Mouse (Mus musculus) thymus, adult 2 months (tissue): ENCODE data around the gene Dap3. TPM values are rescaled to one million over a fixed set of nuclear protein-coding genes. Genes with fewer than 3 reads are reported as not detected.

ENCODE experiments used
- DNase-seq: peaks from one replicate; pipeline ENCODE4 v3.0.0; 2021
- H3K27ac ChIP-seq: fragments of 200-500 bp; 2 replicates; pipeline ENCODE4 v1.5.1; 2012; ENCODE audit warnings: low read length, control low read depth; ENCODE audit not compliant: control insufficient read depth, insufficient read depth
- H3K27me3 ChIP-seq: fragments of 200-500 bp; 2 replicates; pipeline ENCODE4 v1.6.1; 2012; ENCODE audit warnings: mild to moderate bottlenecking, low read length, moderate library complexity, mixed read lengths; ENCODE audit not compliant: control insufficient read depth, insufficient read depth
- H3K36me3 ChIP-seq: fragments of 200-500 bp; 2 replicates; pipeline ENCODE4 v1.6.1; 2012; ENCODE audit warnings: mild to moderate bottlenecking, low read length, moderate library complexity; ENCODE audit not compliant: control insufficient read depth, insufficient read depth
- H3K4me1 ChIP-seq: fragments of 200-500 bp; replicated peaks from 2 replicates; pipeline ENCODE4 v1.6.1; 2012; ENCODE audit warnings: low read length; ENCODE audit not compliant: control insufficient read depth, insufficient read depth
- H3K4me3 ChIP-seq: fragments of 200-500 bp; 2 replicates; pipeline ENCODE4 v1.5.1; 2012; ENCODE audit warnings: mild to moderate bottlenecking, low read length, control low read depth, moderate library complexity; ENCODE audit not compliant: control insufficient read depth, insufficient read depth
- CTCF ChIP-seq: fragments of 200-500 bp; IDR thresholded peaks from 2 replicates; pipeline ENCODE4 v1.5.1; 2012; ENCODE audit warnings: mild to moderate bottlenecking, control low read depth, low read length, moderate library complexity, borderline replicate concordance; ENCODE audit not compliant: control insufficient read depth, poor library complexity, insufficient read depth; ENCODE audit errors: extremely low read depth
- POLR2A ChIP-seq: fragments of 200-500 bp; IDR thresholded peaks from 2 replicates; pipeline ENCODE4 v1.6.1; 2012; ENCODE audit warnings: mild to moderate bottlenecking, low read length, control low read depth, moderate library complexity; ENCODE audit not compliant: control insufficient read depth, poor library complexity, insufficient read depth; ENCODE audit errors: extremely low read depth
- WGBS: fragments of 180-500 bp; shearing (Covaris S2); methylation state at CpG from one replicate; pipeline ENCODE4 v1.1.7; 2018; 5-methylcytosine and 5-hydroxymethylcytosine counted together
- polyA plus RNA-seq: library from polyadenylated mRNA; depleted of rRNA; stranded (reverse); fragments of >200 nt; gene quantifications from 2 replicates; pipeline ENCODE4 v1.2.3, GENCODE M21; 2012

Dap3 gene
- polyA plus RNA-seq, 1 experiment = 91.7 TPM

- H3K36me3 ChIP-seq = no peaks in the 10 kb centered on the region
- no peak overlapping the region for H3K4me3 ChIP-seq
- TF ChIP-seq POLR2A (no peak), CTCF (no peak)
- peaks cover 3% of the 10 kb centered on the region; the same call in 1 of the 2 replicates for H3K4me1 ChIP-seq
- no peaks in the 10 kb centered on the region for H3K27me3 ChIP-seq
- H3K27ac ChIP-seq = no peak overlapping the region
- no peak for DNase-seq
These were observed 2.8 kb upstream of the Dap3 start for GRCm38 (mm10) chr3:88953736-88954135.

DNA sequence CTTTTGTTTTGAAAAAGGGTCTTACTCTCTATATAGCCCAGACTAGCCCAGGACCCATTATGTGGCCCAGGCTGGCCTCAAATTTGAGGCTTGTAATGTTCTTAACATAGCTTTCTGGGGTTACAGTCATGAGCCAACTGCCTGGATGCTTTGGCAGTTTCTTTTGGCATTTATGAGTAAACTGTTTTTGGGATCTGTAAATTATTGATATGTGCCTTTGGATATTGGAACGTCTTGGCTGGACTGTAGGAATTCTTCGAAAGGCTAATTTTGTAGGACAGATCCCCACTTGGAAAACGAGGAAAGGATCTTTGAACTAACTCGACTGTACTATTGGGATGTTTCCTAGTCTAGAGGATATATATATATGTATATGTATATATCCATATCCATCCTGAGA lies 2.3 kb upstream of the Dap3 start:
- Histone ChIP-seq H3K36me3 (no peaks in the 10 kb centered on the region), H3K4me3 (no peak overlapping the region), H3K4me1 (peaks cover 3% of the 10 kb centered on the region; the same call in 1 of the 2 replicates), H3K27me3 (no peaks in the 10 kb centered on the region), H3K27ac (no peak overlapping the region)
- no peak for DNase-seq
- no peak for TF ChIP-seq CTCF
- TF ChIP-seq POLR2A = no peak
- 91% methylated on average over 4 of the region's 4 CpGs for WGBS

DNA sequence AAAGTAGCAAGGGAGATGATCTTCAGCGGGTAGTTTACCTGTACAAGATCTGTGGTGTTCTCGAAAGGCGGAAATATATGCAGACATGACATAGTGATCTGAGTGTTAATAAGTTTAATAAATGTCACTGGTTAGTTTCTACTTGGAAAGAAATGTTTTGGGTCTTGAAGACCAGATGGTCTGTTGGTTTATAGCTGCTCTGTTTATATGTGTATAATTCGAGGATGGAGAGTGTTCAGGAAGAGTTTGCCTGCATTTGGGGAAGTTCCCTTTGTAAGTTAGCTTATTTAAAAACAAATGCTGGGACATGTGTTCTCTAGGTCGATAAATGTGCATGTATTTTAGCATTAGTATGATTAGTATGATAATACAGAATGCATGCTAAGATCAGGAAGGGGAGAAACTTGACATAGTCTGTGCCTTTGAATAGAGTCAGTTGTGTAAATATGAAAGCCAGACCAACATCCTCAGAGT lies 383 bp upstream of the Dap3 start:
- Histone ChIP-seq H3K27ac (peak overlapping the region; percentile 82), H3K4me3 (peak overlapping the region; percentile 73), H3K4me1 (peaks cover 3% of the 10 kb centered on the region; the same call in 1 of the 2 replicates), H3K27me3 (no peaks in the 10 kb centered on the region), H3K36me3 (no peaks in the 10 kb centered on the region)
- TF ChIP-seq CTCF = no peak
- TF ChIP-seq POLR2A = no peak
- no peak for DNase-seq
- 1% methylated on average over 5 of the region's 5 CpGs for whole genome bisulfite sequencing

DNA sequence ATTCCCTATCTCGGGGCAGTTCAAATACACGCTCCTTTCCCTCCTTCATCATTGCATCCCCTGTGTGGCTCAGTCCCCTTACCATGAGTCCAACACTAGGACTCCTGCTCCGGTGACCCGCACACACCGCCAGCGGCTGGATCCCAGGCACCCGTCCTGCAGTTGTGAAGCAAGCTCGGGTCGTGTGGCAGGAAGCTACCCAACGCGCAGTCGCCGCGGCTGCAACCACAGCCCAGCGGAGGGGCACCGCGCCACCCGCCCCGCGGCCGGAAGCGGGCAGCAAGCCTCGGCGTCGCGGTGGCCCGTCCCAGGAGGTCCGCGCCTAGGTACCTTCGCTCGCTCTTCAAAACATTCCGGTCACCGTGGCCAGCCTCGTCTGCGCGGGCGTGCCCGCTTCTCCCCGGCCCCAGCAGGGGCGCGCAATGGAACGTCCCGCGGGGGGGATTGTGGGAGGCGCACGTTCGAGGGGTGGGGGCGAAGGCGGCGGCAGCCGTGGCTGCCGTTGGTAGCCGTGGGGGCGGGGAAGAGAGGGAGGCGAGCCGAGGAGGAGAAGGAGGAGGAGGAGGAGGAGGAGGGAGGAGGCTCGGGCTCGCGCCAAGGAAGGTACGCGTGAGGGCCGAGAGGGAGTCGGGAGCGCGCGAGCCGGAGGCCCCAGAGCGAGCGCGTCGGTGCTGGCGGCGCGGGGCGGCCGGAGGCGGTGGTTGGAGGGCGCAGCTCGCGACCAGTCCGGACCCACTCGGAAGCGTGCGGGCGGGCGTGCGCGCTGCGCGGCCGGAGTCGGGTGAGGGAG lies 1.0 kb downstream of the Dap3 start:
- no peaks in the 10 kb centered on the region for H3K36me3 ChIP-seq
- peaks cover 3% of the 10 kb centered on the region; the same call in 1 of the 2 replicates for H3K4me1 ChIP-seq
- peak overlapping the region; percentile 94 for H3K4me3 ChIP-seq
- DNase-seq = peak; percentile 92
- H3K27ac ChIP-seq = peak overlapping the region; percentile 65
- TF ChIP-seq POLR2A = peak; percentile 81; the same call in 1 of the 2 replicates
- TF ChIP-seq CTCF = peak; percentile 46; the same call in 1 of the 2 replicates
- H3K27me3 ChIP-seq = no peaks in the 10 kb centered on the region
- WGBS = 2% methylated on average over 69 of the region's 92 CpGs

- DNase-seq = no peak
- peaks cover 27% of the 10 kb centered on the region for H3K36me3 ChIP-seq
- no peak overlapping the region for H3K4me3 ChIP-seq
- no peaks in the 10 kb centered on the region for H3K27me3 ChIP-seq
- TF ChIP-seq CTCF = no peak
- WGBS = 94% methylated on average over 4 of the region's 4 CpGs
- no peak overlapping the region for H3K27ac ChIP-seq
- no peaks in the 10 kb centered on the region for H3K4me1 ChIP-seq
These were observed 6.9 kb downstream of the Dap3 start for GRCm38 (mm10) chr3:88944109-88944508.

GRCm38 (mm10) chr3:88942316-88942880 lies 8.6 kb downstream of the Dap3 start:
- H3K27me3 ChIP-seq = no peaks in the 10 kb centered on the region
- DNase-seq = no peak
- H3K27ac ChIP-seq = no peak overlapping the region
- no peak for TF ChIP-seq CTCF
- TF ChIP-seq POLR2A = no peak
- peaks cover 35% of the 10 kb centered on the region for H3K36me3 ChIP-seq
- WGBS = 97% methylated on average over 10 of the region's 10 CpGs
- no peaks in the 10 kb centered on the region for H3K4me1 ChIP-seq
- H3K4me3 ChIP-seq = no peak overlapping the region

DNA sequence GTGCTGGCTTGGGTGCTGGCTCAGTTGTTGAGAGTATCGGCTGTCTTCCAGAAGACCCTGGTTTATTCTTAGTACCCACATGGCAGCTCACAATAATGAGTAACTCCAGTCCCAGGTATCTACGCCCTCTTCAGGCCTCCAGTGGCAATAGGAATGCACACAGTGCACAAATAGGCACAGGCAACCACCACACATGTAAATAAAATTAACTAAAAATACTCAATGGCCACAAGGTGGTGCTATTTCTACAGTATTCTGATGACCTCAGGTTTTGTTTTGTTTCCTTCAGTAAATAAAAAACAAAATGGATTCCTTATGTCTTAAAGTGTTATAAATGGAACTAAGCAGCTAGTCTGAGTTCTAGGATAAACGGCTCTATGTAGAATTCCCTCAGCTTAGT lies 11.2 kb downstream of the Dap3 start:
- no peak overlapping the region for H3K4me3 ChIP-seq
- no peaks in the 10 kb centered on the region for H3K4me1 ChIP-seq
- H3K27ac ChIP-seq = no peak overlapping the region
- no peaks in the 10 kb centered on the region for H3K27me3 ChIP-seq
- 70% methylated on average over 3 of the region's 3 CpGs for WGBS
- H3K36me3 ChIP-seq = peaks cover 42% of the 10 kb centered on the region
- TF ChIP-seq CTCF (no peak), POLR2A (no peak)
- DNase-seq = no peak
